Mouse (Mus musculus) cerebellum, adult (tissue): ENCODE measurements around the gene Il12rb1.

Experiments used
- ATAC-seq: cut with Nextera tagmentation; 2 replicates; pipeline ENCODE4 v1.9.2; 2017; ENCODE audit warnings: mild to moderate bottlenecking, moderate library complexity, mixed read lengths; ENCODE audit not compliant: insufficient number of reproducible peaks, low FRiP score, low TSS enrichment

Gene Il12rb1

DNA sequence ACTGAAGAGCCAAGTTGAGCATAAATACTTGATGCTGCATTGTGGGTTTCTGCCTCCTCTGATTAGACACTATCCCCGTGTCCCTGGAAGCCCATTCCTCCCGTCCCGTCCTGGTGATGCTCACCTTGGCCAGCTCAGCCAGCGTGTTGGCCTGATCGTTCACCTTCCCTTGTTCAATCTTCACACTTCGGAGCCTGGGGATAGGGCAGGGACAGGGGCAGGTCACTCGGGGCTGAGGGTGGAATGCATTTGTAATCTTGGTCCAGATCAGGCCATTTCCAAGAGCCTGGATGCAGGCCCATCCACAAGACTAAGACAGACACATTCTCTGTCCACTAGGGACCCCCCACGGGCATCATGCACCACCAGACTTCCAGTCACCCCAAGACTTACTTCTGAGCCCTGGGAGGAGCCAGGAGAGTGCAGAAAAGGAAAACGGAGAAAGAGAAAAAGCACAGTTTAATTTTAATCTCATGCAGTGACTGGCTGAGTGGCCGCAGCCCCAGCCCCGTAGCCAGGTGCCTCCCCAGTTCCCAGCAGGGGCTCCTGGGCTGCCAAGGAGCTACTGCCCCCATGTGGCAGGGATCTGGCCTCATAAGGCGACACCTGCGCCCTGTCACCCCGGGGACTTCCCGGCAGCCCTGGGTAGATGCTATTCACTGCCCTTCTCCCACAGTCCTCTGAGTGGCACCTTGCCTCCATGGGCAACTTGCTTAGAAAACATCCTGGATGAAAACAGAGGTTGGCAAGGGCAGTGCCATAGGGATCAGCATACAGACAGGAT lies 38.3 kb downstream of the Il12rb1 start:
- no peak for ATAC-seq

DNA sequence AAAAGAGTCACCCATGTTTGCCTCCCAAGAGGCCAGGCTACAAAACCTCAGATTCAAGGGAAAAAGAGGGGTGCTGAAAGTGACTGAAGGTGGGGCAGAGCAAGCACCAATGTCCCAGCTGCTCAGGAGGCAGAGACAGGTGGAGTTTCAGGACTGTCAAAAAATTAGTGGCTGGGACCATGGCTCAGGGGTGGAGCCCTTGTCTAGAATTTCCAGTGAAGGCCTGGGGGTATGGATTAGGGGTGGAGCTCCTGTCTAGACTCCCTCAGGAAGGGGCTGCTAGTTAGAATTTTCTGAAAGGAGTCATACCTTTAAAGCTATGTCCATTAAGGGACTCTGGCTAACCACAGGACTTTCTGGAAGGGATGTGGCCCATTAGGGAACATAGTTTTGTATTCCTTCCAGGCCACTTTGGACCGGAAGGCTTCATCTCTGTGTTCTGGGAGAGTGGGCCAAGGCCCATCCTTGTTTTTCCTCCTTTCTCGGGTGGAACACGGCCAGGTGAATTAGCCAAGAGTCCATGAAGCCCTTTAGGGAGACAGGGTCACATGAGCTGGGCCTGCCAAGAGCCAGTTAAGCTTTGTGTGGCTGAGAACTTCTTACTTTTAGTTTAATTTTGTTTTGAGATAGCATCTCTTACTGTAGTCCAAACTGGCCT lies 41.2 kb downstream of the Il12rb1 start:
- no peak for ATAC-seq

- ATAC-seq, result no peak
Observed at GRCm38 (mm10) chr8:70850132-70850845, 42.0 kb downstream of the Il12rb1 start.

DNA sequence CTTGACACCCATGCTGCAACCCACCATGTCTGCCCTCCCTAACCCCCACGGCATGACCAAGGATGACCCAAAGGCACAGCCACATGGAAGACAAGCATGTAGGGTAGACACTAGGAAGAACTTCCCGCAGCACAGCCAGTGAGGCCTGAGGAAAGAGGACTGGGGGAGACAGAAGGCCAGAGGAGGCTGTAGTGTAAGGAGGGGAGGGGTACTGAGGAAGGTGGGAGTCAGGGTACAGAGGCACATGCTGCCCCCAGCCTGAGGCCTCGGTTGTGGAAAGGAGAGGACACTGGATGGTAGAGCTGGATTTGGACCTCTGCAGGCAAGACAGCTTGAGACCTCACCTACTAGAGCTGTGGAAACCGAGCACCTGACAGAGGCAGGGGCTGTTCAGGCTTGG lies 42.7 kb downstream of the Il12rb1 start:
- no peak for ATAC-seq

GRCm38 (mm10) chr8:70851837-70852236 lies 43.6 kb downstream of the Il12rb1 start:
- no peak for ATAC-seq

- ATAC-seq, result no peak
Observed at GRCm38 (mm10) chr8:70852595-70853231, 44.5 kb downstream of the Il12rb1 start.

DNA sequence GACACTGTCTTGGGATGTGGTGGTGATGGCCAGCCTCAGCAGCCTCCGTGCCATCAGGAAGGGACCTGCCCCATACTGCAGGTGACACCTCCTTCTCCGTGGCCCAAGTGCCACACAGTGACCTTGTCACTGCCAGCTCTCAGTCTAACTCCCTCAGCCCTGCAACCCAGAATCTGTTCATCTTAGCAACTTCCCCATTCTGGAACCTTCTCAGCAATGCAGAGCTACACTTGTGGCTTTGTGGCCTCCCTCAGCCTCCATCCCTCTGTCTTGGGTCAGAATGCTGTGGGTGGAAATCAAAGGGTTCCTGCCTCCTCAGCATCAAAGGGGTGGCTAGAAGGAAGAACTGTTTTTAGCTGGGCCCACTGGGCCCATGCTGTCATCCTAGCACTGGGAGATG lies 45.6 kb downstream of the Il12rb1 start:
- no peak for ATAC-seq

- no peak for ATAC-seq
Observed at GRCm38 (mm10) chr8:70856028-70856427, 47.8 kb downstream of the Il12rb1 start.

DNA sequence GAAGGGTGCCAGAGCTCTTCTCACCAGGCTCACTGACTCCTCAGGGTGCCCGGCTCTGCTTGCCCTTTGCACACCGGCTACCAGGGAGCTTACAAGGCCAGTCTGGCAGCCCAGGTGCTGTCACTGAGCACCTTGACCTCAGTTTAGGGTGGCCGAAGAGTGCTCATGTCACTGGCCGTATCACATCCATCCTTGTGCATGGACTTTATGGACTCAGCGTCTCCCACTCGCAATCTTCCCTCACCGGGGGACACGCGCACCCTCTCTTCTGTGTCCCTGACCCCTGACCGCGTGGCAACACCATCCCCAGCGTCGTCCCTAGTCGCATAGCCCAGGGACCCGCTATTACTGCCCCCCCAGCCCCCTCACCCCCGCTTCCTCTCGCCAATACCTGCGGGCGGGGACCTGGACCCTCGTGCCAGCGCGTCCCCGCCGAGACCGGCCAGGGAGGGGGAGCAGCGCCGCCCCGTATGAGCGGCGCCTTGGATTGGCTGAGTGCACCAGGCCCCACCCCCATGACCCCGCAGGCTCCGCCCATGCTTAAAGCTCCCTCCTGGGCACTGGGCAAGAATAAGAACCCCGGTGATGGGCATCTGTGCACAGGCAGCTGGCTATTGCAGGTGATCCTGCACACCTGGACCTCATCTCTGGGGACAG lies 48.4 kb downstream of the Il12rb1 start:
- ATAC-seq, result peak; percentile 77

DNA sequence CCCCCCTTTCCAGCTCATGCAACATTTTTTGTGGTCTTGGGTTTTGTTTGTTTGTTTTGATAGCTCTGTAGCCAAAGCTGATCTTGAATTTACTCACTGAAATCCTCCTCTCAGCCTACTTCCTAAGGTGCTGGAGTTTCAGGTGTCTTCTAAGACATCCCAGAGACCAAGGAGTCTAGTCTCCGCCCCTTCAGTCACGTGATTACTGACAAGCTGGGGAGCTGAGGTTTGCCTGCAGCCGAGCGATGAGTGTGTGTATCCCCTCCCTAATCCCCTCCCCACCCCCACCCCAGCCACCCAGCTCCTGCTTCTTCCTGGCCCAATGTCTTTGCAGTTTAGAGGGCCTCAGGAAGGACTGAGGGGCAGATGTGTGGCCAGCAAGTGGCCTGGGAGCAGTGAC lies 49.3 kb downstream of the Il12rb1 start:
- ATAC-seq, result no peak

DNA sequence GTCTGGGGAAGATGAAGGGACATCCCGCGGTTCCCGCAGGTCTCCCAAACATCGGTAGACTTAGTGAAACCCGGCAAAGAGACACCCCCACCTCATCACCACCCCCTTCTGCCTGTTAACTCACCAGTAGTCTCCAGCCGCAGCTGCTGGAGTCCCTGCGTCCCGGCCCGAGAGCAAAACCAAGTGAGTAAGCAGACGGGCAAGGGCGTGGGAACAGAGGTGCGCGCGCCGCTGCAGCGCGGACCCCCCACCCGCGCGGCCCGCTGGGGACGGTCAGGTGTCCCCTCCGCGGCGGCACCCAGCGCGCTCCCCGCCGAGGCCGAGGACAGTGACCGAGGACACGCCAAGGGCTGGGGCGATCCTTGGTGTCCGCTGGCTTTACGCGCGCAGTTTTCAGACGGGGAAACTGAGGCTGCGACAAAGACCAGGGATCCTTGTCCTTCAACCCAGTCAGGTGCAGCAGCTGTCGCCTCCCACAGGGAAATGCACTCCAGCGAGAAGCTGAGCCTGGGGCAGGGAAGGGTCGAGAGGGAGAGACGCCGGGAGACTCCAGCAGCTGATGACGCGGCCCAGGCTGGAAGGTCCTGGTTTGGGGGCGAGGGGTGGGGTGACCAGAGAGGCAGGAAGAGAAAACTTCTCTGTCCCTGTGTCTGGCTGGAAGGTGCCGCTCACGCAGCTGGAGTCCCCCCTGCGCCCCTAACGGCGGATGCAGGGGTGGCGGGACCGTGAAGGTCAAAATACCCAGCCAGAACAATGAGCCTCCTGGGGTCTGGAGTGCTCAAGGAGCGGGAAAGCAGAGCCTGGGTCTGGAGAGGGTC lies 54.8 kb downstream of the Il12rb1 start, which contains the start of gene Kcnn1:
TSS of gene Kcnn1 (minus strand) at position 435 of the 818 bp plus-strand sequence.
- no peak for ATAC-seq

DNA sequence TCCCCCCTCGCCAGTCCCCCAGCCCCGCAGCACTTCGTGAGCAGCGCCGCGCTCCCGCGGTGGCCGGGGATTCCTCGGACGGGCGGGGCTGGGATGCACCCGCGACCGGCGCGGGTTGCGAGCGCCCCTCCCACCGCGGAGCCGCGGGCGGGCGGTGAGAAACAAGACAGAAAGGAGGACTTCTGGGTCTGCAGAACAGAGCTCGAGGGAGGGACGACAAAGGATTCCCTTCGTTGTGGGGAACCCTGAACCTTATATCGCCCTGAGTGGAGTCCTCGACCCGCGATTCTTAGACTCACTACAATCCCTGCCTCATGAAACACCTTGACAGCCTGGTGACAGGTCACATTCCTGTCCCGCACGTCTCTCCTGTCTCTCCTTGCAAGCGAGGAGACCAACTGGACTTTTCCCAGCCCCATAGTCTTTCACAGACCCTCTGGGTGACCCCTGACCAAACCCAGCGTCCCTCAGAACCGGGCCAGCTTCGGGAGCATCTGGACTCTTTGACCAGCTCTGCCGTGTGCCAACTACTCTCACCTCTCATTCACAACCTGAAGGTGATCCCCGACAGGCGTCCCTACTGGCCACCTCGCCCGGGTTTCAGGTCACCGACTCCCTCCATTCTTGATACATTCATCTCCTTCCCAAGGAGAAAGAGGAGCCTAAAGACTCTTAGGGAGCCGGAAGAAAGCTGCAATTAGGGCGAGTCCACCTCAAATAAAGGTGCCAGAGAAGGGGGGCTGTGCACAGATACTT lies 55.9 kb downstream of the Il12rb1 start:
- ATAC-seq, result no peak

DNA sequence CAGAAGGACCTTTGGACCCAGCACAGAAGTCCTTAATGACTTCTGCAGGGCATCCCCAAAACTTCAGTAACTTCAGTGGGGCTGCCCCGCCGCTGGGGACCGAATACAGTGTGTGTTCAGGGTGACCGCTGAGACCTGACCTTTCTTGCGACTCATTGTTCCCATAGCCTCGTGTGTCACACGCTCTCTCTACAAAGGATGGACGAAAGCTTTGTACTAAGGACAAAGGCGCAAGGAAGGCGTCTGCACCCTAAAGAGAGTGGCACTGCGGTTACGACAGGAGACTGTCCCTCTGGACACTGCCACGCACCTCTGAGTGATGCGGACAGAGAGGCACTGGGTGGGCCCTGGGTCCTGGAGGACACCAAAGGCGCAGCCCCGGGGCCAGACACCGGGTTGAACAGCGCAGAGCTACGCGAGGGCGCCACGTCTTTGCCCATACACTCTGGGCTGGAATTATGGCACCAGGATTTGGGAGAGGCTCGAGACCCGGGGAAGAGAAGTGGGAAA lies 56.5 kb downstream of the Il12rb1 start:
- no peak for ATAC-seq

- peak; percentile 69 for ATAC-seq
Observed at GRCm38 (mm10) chr8:70865350-70866000, 57.2 kb downstream of the Il12rb1 start.

DNA sequence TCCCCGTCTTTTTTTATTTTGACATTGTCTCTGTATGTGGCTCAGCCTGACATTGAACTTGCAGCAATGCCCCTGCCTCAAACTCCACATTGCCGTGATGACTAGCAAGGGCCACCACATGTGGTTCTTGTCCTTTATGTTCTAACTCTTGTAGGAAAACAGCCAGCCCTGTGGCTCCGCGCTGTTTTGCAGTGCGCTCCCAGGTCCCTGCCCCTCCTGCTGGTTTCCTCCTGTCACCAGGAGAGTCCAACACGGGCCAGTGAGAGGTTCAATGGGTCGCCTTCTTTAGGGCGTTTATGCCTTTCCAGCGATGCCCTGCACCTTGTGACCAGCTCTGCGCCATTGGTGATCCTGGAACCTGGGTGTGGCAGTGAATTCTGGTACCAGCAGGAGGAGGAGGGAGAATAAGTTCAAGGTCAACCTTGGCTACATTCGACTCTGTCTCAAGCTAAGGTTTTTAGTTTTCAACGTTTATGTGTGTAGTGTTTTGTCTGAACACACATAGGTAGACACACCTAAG lies 57.8 kb downstream of the Il12rb1 start:
- ATAC-seq, result 0 out of 2 replicates have a peak, but pooled peaks have one; percentile 3

GRCm38 (mm10) chr8:70866566-70866965 lies 58.3 kb downstream of the Il12rb1 start:
- ATAC-seq, result no peak

DNA sequence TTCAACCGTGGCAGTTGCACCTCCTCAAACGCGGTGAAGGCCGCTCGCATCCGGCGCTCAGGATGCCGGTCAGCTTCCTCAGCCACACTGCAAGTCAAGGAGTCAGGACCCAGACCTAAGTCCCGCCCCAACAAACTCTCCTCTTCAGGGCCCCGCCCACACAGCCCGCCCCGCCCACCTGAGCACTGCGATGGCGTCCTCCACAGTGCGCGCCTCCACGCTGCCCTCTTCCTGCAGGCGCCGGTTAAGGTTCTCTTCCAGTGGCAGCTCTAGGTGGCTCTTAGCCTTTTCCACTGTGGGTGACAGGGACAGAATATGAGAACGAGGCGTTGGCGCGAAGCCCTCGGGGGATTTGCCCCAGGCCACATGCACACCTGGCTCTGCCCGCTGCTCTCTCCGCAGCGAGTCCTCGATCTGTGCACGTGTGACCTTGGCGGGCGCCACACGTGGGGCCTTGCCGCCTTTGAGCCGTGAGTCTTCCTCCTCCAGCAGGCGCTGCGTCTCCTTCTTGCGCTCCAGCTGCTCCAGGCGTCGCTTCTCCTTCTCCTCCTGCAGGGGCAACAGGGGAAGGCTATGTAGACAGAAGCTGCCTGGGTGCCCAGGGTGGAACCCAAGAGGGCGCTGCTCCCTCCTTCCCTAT lies 60.4 kb downstream of the Il12rb1 start:
- ATAC-seq, result no peak
